Mouse (Mus musculus) lung, postnatal 36 days (tissue): ENCODE data around the gene Olfr1328.
A peak's percentile ranks its signal among the peaks of the same experiment; 100 is the strongest.
"Not testable (repeated sequence)": the region's sequence is repeated elsewhere in the genome, so short reads cannot be mapped to it uniquely, and the experiment has no call there.

ENCODE experiments used
- DNase-seq: peaks from one replicate; pipeline ENCODE4 v3.0.0; 2022; ENCODE audit warnings: mixed read lengths

The Olfr1328 gene

DNA sequence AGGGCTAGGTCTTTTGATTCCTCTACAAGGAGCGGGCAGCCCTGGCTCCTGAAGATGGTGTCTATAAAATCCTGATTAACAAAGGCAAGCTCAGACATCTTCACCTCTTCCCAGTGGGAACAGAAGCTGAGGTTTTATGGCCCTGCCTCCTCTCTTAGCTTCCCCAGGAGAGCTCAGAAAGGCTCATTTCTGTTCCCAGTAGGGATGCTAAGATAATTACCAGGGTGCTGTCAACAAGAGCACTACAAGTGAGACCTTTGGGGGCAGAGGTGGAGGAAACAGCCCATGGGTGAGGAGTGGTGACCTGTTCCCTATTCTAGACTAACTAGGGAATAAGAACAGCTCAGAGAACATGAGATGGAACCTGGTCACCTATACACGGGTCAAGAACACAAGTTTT lies at the start of gene Olfr1328:
Gene Olfr1328 (minus strand): TSS at position 101 of the 400 bp plus-strand sequence.
- no peak for DNase-seq

- DNase-seq, result no peak
Observed at GRCm38 (mm10) chr4:118985291-118985690, 46.9 kb upstream of the Olfr1328 start.

DNA sequence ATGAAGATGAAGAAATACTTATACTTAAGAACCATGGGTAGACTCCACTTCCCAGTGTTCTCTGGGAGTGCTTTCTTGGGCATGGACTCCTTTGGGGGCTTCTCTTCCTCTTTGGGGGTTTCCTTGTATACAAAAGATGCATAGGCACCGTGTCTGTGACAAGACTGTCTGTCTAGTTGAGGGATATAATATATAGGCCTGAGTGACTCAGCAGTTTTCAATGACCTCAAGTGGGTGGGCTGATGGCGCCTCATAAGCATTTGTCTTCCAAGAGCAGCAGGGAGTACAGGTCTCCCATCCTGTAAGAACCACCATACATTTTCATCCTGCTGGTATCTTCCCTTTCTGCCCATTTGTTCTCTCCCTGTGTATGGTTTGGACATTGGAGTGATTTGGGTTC lies 34.9 kb upstream of the Olfr1328 start:
- DNase-seq, result no peak

- no peak for DNase-seq
Observed at GRCm38 (mm10) chr4:118967711-118968110, 29.3 kb upstream of the Olfr1328 start.

- DNase-seq, result peak; percentile 66
Observed at GRCm38 (mm10) chr4:118961141-118961628, 22.8 kb upstream of the Olfr1328 start, which contains the start of gene Lao1. Gene Lao1 (plus strand): TSS chr4:118961578.

- DNase-seq, result no peak
Observed at GRCm38 (mm10) chr4:118958812-118959211, 20.4 kb upstream of the Olfr1328 start.

GRCm38 (mm10) chr4:118931326-118931725 lies 7.1 kb downstream of the Olfr1328 start:
- not testable (repeated sequence) for DNase-seq

- DNase-seq, result not testable (repeated sequence)
Observed at GRCm38 (mm10) chr4:118917365-118917764, 21.0 kb downstream of the Olfr1328 start, which contains the start of gene Olfr1329. Gene Olfr1329 (minus strand): TSS chr4:118917465.

DNA sequence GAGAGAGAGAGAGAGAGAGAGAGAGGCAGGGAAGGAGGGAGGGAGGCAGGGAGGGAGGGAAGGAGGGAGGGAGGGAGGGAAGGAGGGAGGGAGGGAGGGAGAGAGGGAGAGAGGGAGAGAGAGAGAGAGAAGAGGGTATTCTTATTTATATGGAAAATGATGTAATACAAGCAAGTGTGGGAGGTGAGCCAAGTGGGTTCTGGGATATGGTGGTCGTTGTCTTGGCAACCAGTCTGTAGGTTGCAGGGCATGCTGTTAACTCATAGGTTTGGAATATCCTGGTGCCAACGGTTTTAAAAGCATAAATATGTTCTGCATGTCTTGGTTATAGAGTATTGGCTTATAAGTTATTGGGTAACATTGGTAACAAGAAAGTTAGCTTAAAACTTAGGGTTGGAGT lies 36.4 kb downstream of the Olfr1328 start:
- DNase-seq, result no peak

- DNase-seq, result no peak
Observed at GRCm38 (mm10) chr4:118888297-118888696, 50.1 kb downstream of the Olfr1328 start, which contains the start of gene Olfr1330. Gene Olfr1330 (plus strand): TSS chr4:118888597.
